Mouse (Mus musculus) limb, embryonic 15.5 days (tissue): Measurements from ENCODE around the gene Atox1. TPM values are rescaled to one million over a fixed set of nuclear protein-coding genes. Genes with fewer than 3 reads are reported as not detected.

Experiments used
- ATAC-seq: fragments of 200-750 bp; cut with Nextera tagmentation; 2 replicates; pipeline ENCODE4 v1.8.0; 2017; ENCODE audit warnings: low read depth, moderate TSS enrichment; ENCODE audit not compliant: insufficient number of reproducible peaks, low FRiP score, low TSS enrichment
- H3K27ac ChIP-seq: fragments of 300-500 bp; sonication (generic); 2 replicates; pipeline ENCODE4 v1.5.1; 2015; ENCODE audit warnings: moderate library complexity, mild to moderate bottlenecking, inconsistent platforms
- H3K27me3 ChIP-seq: fragments of 300-500 bp; sonication (generic); 2 replicates; pipeline ENCODE4 v1.6.1; 2015; ENCODE audit warnings: inconsistent platforms
- H3K36me3 ChIP-seq: fragments of 300-500 bp; sonication (generic); 2 replicates; pipeline ENCODE4 v1.6.1; 2015; ENCODE audit warnings: inconsistent platforms
- H3K4me1 ChIP-seq: fragments of 300-500 bp; sonication (generic); 2 replicates; pipeline ENCODE4 v1.6.1; 2015; ENCODE audit warnings: inconsistent platforms
- H3K4me2 ChIP-seq: fragments of 300-500 bp; sonication (generic); 2 replicates; pipeline ENCODE4 v1.6.1; 2015; ENCODE audit warnings: mild to moderate bottlenecking, inconsistent platforms
- H3K4me3 ChIP-seq: fragments of 300-500 bp; sonication (generic); 2 replicates; pipeline ENCODE4 v1.5.1; 2015; ENCODE audit warnings: mild to moderate bottlenecking, inconsistent platforms
- H3K9ac ChIP-seq: fragments of 300-500 bp; sonication (generic); 2 replicates; pipeline ENCODE4 v1.6.1; 2015; ENCODE audit warnings: inconsistent platforms
- H3K9me3 ChIP-seq: fragments of 300-500 bp; sonication (generic); 2 replicates; pipeline ENCODE4 v1.6.1; 2016; ENCODE audit warnings: inconsistent platforms
- WGBS: fragments of 180-500 bp; shearing (Covaris S2); methylation state at CpG from one replicate; pipeline ENCODE4 v1.1.7; 2015; 5-methylcytosine and 5-hydroxymethylcytosine counted together
- polyA plus RNA-seq: library from polyadenylated mRNA; unstranded; fragments of >200 nt; fragmentation: Nextera tagmentation; extraction: Ambion mirVana; gene quantifications from 2 replicates; pipeline ENCODE4 v1.2.1, GENCODE M21; 2015

Gene Atox1
- polyA plus RNA-seq, 1 experiment from 2014 or later: 491 TPM

DNA sequence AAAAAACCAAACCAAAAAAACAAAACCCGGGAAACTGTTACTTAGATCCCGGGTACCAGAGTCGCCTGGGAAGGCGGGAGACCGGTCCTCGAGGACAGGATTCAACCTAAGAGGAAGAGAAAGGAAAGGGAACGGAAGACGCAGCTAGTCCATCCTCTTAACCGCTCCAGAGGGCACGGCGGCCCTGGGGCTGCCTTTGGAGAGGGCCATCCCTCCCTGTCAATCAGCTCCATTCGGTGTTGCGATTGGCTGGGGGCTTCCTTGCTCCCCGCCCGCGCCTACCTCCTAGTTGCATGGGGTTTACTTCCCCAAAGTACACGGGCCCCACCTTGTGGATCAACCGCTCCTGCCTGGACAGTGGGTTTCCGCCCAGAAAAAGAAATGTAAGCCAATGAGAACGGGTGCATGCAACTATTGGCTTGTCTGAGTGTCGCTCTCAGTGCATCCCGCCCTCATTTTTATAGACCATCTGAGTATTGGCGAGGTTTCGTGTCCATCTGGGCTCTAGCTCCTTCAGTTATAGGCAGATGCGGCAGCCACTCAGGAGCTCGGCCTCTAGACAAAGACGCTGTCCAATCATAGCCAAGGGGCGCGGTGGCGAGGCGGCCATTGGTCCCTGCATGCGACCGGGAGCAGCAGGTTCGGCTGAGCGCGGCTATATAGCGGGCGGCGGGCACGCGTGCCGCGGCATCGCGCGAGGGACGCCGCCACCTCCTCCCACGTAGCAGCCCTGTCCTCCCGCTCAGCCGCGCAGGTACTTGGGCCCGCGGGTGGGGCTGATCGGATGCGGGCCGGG is 8.2 kb upstream of the Atox1 start, which contains the start of gene G3bp1:
G3bp1 (plus strand) TSS at position 638 of the 796 bp plus-strand sequence.
- peak; percentile 99 for ATAC-seq
- WGBS: under 1% methylated on average over 57 of the region's 57 CpGs
- peaks cover 16% of the 10 kb centered on the region for H3K36me3 ChIP-seq
- peaks cover 26% of the 10 kb centered on the region for H3K4me1 ChIP-seq
- peak within 1 kb of the TSS; percentile 91 for H3K9ac ChIP-seq
- peak within 1 kb of the TSS; percentile 82 for H3K4me2 ChIP-seq
- H3K27ac ChIP-seq: peak within 1 kb of the TSS; percentile 91
- no peaks in the 10 kb centered on the region for H3K9me3 ChIP-seq
- H3K27me3 ChIP-seq: no peaks in the 10 kb centered on the region
- peak within 1 kb of the TSS; percentile 86 for H3K4me3 ChIP-seq

DNA sequence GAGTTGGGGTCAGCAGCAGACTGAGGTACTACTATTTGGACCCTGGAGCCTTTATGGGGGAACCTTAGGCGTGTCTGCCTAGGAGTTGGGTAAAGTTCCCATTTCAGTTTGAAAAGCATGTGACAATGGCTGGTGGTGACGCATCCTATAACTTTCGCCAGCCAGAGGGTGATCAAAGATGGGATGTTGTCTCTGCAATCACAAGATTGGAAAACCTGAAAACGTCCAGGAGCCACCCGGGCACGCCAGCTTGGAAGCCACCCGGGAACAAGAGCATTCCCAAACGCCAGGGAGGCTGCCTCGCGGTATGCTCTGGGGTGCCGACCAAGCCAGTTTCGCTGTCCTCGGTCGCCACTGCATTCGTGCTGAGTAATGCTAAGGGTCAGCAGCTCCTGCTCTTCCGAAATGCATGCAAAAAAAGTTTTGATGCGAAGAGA is 7.6 kb upstream of the Atox1 start:
- H3K4me1 ChIP-seq: peaks cover 22% of the 10 kb centered on the region
- 2% methylated on average over 17 of the region's 17 CpGs for WGBS
- H3K36me3 ChIP-seq: peaks cover 10% of the 10 kb centered on the region; the same call in 1 of the 2 replicates
- H3K4me3 ChIP-seq: peak overlapping the region; percentile 86
- H3K27me3 ChIP-seq: no peaks in the 10 kb centered on the region
- H3K9ac ChIP-seq: peak overlapping the region; percentile 55
- H3K4me2 ChIP-seq: peak overlapping the region; percentile 82
- peak overlapping the region; percentile 91 for H3K27ac ChIP-seq
- no peak for ATAC-seq
- no peaks in the 10 kb centered on the region for H3K9me3 ChIP-seq

DNA sequence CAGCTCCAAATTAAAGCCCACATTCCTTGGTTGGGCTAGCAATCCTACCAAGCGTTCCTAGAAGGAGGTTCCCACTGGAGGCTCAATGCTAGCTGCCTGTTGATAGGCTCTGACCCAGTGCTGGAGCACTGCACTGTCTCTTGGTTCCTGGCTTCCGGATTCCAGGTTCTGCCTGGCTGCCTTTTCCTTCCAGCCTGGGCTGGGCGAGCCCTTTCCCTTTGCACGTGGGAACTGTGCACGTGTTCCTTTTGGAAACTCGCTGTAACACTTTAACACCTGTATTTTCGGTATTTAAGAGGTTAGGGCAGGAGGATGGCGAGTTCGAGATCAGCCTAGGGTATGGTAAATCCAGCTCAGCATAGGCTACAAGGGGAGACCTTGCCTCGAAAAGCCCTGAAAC is 7.0 kb upstream of the Atox1 start:
- Histone ChIP-seq H3K4me3 (no peak overlapping the region), H3K27me3 (no peaks in the 10 kb centered on the region), H3K27ac (peak overlapping the region; percentile 91), H3K36me3 (peaks cover 7% of the 10 kb centered on the region; the same call in 1 of the 2 replicates), H3K9me3 (no peaks in the 10 kb centered on the region), H3K9ac (no peak overlapping the region), H3K4me1 (peaks cover 20% of the 10 kb centered on the region), H3K4me2 (peak overlapping the region; percentile 82; the same call in 1 of the 2 replicates)
- ATAC-seq: no peak
- WGBS: 76% methylated on average over 10 of the region's 10 CpGs

DNA sequence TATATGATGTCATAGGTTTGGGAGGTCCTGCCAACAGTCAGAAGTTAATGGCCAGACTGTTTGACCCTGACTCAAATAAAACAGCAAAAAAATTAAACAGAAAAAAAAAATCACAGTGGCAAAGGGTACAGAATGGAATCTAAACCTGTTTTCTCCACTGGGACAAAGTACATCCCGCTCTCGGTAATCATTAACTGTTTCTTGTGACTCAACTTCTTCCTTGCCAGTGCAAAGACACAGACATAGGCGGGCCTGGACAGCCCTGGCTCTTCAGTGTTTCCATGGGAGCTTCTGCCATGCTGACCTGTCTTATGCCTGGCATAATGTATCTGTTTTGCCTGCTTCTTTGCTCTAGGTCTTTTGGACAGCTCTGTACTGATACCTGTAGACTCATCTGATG is 4.1 kb upstream of the Atox1 start:
- H3K4me3 ChIP-seq: no peak overlapping the region
- no peak overlapping the region for H3K27ac ChIP-seq
- H3K4me1 ChIP-seq: peaks cover 18% of the 10 kb centered on the region
- H3K9ac ChIP-seq: no peak overlapping the region
- no peaks in the 10 kb centered on the region for H3K9me3 ChIP-seq
- no peak overlapping the region for H3K4me2 ChIP-seq
- WGBS: 89% methylated on average over 3 of the region's 3 CpGs
- ATAC-seq: no peak
- no peaks in the 10 kb centered on the region for H3K36me3 ChIP-seq
- H3K27me3 ChIP-seq: no peaks in the 10 kb centered on the region

GRCm38 (mm10) chr11:55464707-55465106 is 3.7 kb upstream of the Atox1 start:
- no peaks in the 10 kb centered on the region for H3K27me3 ChIP-seq
- no peaks in the 10 kb centered on the region for H3K36me3 ChIP-seq
- no peak overlapping the region for H3K9ac ChIP-seq
- no peak for ATAC-seq
- H3K9me3 ChIP-seq: no peaks in the 10 kb centered on the region
- H3K4me1 ChIP-seq: peaks cover 23% of the 10 kb centered on the region
- H3K4me3 ChIP-seq: no peak overlapping the region
- 84% methylated on average over 10 of the region's 10 CpGs for WGBS
- no peak overlapping the region for H3K27ac ChIP-seq
- H3K4me2 ChIP-seq: no peak overlapping the region

DNA sequence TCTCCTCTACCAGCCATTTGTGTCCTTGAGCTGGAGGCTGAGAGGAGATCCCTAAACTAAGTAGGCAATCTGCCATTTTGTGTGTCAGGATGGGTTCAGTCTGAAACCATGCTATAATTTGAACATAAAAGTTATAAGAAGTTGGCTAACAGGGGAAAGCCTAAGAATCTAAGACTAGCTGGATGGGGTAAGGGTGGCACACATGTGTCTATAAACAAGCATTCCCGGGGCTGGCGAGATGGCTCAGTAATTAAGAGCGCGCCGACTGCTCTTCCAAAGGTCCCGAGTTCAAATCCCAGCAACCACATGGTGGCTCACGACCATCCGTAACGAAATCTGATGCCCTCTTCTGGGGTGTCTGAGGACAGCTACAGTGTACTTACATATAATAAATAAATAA is 1.1 kb upstream of the Atox1 start:
- no peaks in the 10 kb centered on the region for H3K27me3 ChIP-seq
- H3K27ac ChIP-seq: no peak overlapping the region
- H3K9ac ChIP-seq: no peak overlapping the region
- H3K4me2 ChIP-seq: no peak overlapping the region
- no peak overlapping the region for H3K4me3 ChIP-seq
- 0 out of 2 replicates have a peak, but pooled peaks cover 2% of the 10 kb centered on the region for H3K36me3 ChIP-seq
- H3K9me3 ChIP-seq: no peaks in the 10 kb centered on the region
- peaks cover 27% of the 10 kb centered on the region for H3K4me1 ChIP-seq
- no peak for ATAC-seq
- 95% methylated on average over 9 of the region's 9 CpGs for WGBS

- H3K4me1 ChIP-seq: peaks cover 27% of the 10 kb centered on the region
- peak overlapping the region; percentile 64 for H3K9ac ChIP-seq
- peak overlapping the region; percentile 85 for H3K4me2 ChIP-seq
- peak overlapping the region; percentile 75 for H3K27ac ChIP-seq
- H3K27me3 ChIP-seq: no peaks in the 10 kb centered on the region
- WGBS: under 1% methylated on average over 17 of the region's 17 CpGs
- 0 out of 2 replicates have a peak, but pooled peaks cover 2% of the 10 kb centered on the region for H3K36me3 ChIP-seq
- H3K9me3 ChIP-seq: no peaks in the 10 kb centered on the region
- ATAC-seq: peak; percentile 49; the same call in 1 of the 2 replicates
- H3K4me3 ChIP-seq: peak overlapping the region; percentile 61
Measured at GRCm38 (mm10) chr11:55460559-55461018, 450 bp downstream of the Atox1 start.

DNA sequence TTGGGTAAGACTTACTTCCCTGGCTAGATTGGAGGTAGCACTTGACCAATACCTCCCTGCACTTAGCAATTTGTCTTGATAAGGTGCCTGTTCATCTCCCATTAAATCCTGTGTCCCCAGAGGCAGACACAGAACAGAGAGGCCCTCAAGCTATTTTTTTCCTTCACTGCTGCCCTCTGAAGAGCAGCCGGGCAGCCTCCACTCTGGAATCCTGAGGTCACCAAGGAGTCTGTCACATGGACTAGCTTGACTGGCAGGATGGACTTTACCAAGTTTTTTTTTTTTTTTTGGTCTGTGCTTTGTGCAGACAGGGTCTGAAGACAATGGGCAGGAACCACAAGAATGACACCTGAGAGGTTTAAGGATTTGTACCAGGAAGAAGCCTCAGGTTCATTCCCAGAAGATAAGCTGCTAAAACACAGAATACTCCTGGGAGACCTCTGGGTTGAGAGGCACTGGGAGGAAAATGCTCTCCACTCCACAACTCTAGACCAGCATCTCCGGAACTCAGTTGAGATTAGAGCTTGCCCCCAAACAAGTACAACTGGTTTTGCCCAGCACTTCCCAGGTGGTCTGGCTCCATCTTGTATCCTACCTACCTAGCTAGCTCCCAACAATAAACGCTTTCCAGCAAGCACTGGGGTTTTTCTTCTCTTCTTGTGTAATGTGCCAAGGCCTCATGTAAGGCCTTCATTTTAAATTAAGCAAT is 1.0 kb downstream of the Atox1 start:
- ATAC-seq: no peak
- H3K9me3 ChIP-seq: no peaks in the 10 kb centered on the region

GRCm38 (mm10) chr11:55458501-55458900 is 2.5 kb downstream of the Atox1 start:
- Histone ChIP-seq H3K36me3 (peaks cover 5% of the 10 kb centered on the region), H3K9me3 (no peaks in the 10 kb centered on the region), H3K9ac (no peak overlapping the region), H3K27me3 (no peaks in the 10 kb centered on the region), H3K4me1 (peaks cover 32% of the 10 kb centered on the region), H3K27ac (no peak overlapping the region), H3K4me2 (no peak overlapping the region), H3K4me3 (no peak overlapping the region)
- ATAC-seq: no peak
- 64% methylated on average over 4 of the region's 4 CpGs for WGBS

More for the DNA sequence above, 1.0 kb downstream of the Atox1 start:
- Histone ChIP-seq H3K4me2 (peak overlapping the region; percentile 85), H3K4me1 (peaks cover 30% of the 10 kb centered on the region), H3K4me3 (peak overlapping the region; percentile 61), H3K27ac (no peak overlapping the region), H3K9ac (peak overlapping the region; percentile 64), H3K36me3 (peaks cover 2% of the 10 kb centered on the region; the same call in 1 of the 2 replicates), H3K27me3 (no peaks in the 10 kb centered on the region)
- 34% methylated on average over 3 of the region's 3 CpGs for WGBS

DNA sequence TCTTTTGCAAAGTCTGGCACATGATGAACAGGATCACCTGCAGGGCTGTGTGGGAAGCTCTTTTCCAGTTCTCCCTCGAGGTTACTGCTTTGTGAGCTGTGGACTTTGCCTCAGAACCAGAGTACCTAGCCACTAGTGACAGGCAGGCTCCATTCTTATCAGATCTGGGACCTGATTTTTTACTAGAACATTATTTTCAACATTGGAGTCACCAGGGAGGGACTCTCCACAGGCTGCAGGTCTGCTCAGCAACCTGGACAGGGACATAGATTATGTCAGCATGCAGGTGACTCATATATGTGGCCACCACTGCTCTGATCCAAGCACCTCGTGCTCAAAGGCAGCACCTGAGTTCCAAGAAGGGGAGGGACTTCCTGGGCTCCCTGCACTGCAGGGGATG is 5.9 kb downstream of the Atox1 start:
- Histone ChIP-seq H3K4me2 (no peak overlapping the region), H3K36me3 (peaks cover 28% of the 10 kb centered on the region), H3K9ac (no peak overlapping the region), H3K4me3 (no peak overlapping the region), H3K27me3 (no peaks in the 10 kb centered on the region), H3K27ac (no peak overlapping the region), H3K4me1 (peaks cover 24% of the 10 kb centered on the region), H3K9me3 (no peaks in the 10 kb centered on the region)
- no peak for ATAC-seq
- WGBS: 63% methylated on average over 2 of the region's 2 CpGs

DNA sequence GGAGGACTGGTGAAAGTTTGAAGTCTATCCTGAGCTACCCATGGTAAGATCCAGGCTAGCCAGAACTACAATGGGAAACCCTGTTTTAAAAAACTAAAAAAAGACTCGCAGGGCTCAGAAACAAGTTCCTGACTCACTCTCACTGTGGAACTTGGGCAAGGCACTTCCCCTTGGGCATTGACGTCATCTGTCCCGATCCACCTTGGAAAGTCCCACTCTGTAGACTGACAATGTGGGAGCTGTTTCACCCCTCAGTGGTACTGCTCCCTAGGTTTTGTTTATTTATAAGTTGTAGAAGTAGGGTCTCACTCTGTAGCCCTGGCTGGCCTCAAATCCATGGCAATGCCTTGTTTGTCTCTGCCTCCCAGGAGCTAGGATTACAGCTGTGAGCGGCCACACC is 7.4 kb downstream of the Atox1 start:
- no peaks in the 10 kb centered on the region for H3K9me3 ChIP-seq
- H3K36me3 ChIP-seq: peaks cover 44% of the 10 kb centered on the region
- WGBS: 81% methylated on average over 4 of the region's 4 CpGs
- peaks cover 11% of the 10 kb centered on the region; the same call in 1 of the 2 replicates for H3K4me1 ChIP-seq
- no peak overlapping the region for H3K9ac ChIP-seq
- H3K4me2 ChIP-seq: no peak overlapping the region
- H3K4me3 ChIP-seq: no peak overlapping the region
- no peak overlapping the region for H3K27ac ChIP-seq
- no peak for ATAC-seq
- no peaks in the 10 kb centered on the region for H3K27me3 ChIP-seq

- H3K27me3 ChIP-seq: no peaks in the 10 kb centered on the region
- H3K4me1 ChIP-seq: peaks cover 15% of the 10 kb centered on the region
- H3K9ac ChIP-seq: no peak overlapping the region
- H3K4me2 ChIP-seq: no peak overlapping the region
- 72% methylated on average over 4 of the region's 4 CpGs for WGBS
- H3K9me3 ChIP-seq: no peaks in the 10 kb centered on the region
- H3K36me3 ChIP-seq: peaks cover 43% of the 10 kb centered on the region
- ATAC-seq: no peak
- H3K27ac ChIP-seq: no peak overlapping the region
- no peak overlapping the region for H3K4me3 ChIP-seq
Measured at GRCm38 (mm10) chr11:55450311-55450710, 10.7 kb downstream of the Atox1 start.
